Mouse (Mus musculus) inflammation-experienced regulatory T-cells, adult 16 weeks (primary cell): ENCODE data around the gene Gpatch2. TPM values are rescaled to one million over a fixed set of nuclear protein-coding genes. Genes with fewer than 3 reads are reported as not detected.

Experiments used
- polyA plus RNA-seq: library from polyadenylated mRNA; unstranded; fragments of 100-300 nt; shearing (Covaris generic); gene quantifications from one replicate; pipeline ENCODE4 v1.2.1, GENCODE M21; 2017

Gene Gpatch2
- polyA plus RNA-seq: 38.3 TPM

DNA sequence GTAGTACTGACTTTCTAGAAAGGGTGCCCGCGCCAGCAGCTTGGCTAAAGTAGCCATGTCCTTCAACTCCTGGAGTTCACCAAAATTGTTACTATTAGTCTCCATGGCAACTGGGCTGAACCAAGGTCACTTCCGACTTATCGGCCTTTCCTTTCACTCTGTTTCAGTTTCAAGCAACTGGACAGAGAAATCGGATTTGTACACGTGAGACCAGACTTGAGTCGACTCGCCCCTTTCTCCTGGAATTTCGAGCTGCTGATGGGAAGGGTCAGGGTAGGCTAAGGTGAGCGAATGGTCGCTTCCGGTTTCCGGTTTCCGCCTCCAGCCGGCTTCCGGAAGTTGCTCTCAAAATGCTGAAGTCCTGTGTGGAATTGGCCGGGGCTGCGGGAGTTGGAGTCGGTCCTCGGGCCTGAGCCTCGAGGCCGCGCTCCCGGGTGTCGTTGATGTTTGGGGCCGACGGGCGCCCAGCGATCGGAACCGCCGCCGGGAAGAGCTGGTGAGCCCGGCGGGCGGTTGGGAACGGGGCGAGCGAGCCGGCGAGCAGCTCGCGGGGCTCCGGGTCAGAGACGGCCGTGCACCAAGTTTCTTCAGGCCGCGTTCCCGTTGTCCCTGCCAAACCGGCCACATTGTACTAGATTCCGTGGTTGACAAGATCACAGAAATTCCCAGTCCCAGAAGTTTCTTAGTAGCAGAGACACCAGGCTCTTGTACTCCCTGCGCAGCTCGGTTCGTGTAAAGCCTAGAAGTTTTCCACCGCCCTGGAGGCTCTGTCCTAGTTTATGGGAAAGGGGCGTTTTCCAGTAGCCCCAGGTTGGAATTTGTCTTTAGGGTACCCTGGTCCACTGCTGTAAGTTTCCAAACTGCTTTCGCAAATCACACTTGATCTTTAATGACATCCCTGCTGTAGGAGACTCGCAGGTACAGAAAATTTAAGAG is at the start of gene Gpatch2, which contains the start of gene Spata17:
Gpatch2 (plus strand) TSS at position 328 of the 936 bp plus-strand sequence.
Spata17 (minus strand) TSS at position 285 of the 936 bp plus-strand sequence.

Other genes with a start within 250 kb of the Gpatch2 start
- not detected for gene D1Pas1, start 248.1 kb upstream of the Gpatch2 start, polyA plus RNA-seq
- gene Spata17, start within 50 bp of the Gpatch2 start, polyA plus RNA-seq: not detected